Mouse (Mus musculus): Measurements from ENCODE around the gene Dzip1. TPM values are rescaled to one million over a fixed set of nuclear protein-coding genes. Genes with fewer than 3 reads are reported as not detected.
A peak's percentile ranks its signal among the peaks of the same experiment; 100 is the strongest.

The Dzip1 gene
- polyA plus RNA-seq, 1 experiment from 2014 or later: 94.5 TPM

- H3K4me2 ChIP-seq (ENCODE audit: low read length): no peak overlapping the region
- 95% methylated on average over 4 of the region's 4 CpGs for WGBS
- H3K36me3 ChIP-seq (ENCODE audit: control insufficient read depth, insufficient read depth, low read length): peaks cover 63% of the 10 kb centered on the region
- no peak for ATAC-seq (ENCODE audit: low FRiP score, low TSS enrichment)
- no peak for DNase-seq
- no peaks in the 10 kb centered on the region for H3K9me3 ChIP-seq (ENCODE audit: control insufficient read depth, low read length)
- no peaks in the 10 kb centered on the region for H3K4me1 ChIP-seq (ENCODE audit: control insufficient read depth, insufficient read depth, low read length)
- H3K4me3 ChIP-seq (replicated peaks; ENCODE audit: low read depth, low read length): no peak overlapping the region
- no peak overlapping the region for H3K27ac ChIP-seq (replicated peaks; ENCODE audit: low read depth, low read length)
- H3K27me3 ChIP-seq (ENCODE audit: control insufficient read depth, insufficient read depth, low read length): no peaks in the 10 kb centered on the region
- no peak overlapping the region for H3K9ac ChIP-seq (replicated peaks; ENCODE audit: low read length)
These were observed 51.1 kb downstream of the Dzip1 start for GRCm38 (mm10) chr14:118874126-118874525.

DNA sequence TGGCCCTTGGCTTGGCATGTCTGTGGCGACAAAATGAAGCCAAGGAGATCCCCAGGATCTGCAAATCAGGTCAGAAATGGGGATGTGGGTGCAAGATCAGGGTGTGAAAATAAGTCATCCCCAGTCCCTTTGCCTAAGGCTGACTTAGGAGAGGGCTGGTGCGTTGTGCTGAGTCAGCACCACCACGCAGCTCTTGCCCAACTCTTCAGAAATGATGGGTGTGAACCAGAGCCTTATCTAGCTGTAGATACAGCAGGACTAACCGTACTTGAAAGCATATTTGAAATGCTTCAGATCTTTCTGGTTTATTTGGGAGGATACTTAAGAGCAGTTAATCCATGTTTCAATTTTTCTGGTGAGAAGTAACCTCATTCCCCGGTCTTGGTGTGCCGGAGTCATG is 55.5 kb downstream of the Dzip1 start:
- no peaks in the 10 kb centered on the region for H3K4me1 ChIP-seq (ENCODE audit: control insufficient read depth, insufficient read depth, low read length)
- no peaks in the 10 kb centered on the region for H3K27me3 ChIP-seq (ENCODE audit: control insufficient read depth, insufficient read depth, low read length)
- DNase-seq (no peak), ATAC-seq (ENCODE audit: low FRiP score, low TSS enrichment) (no peak)
- WGBS: 94% methylated on average over 6 of the region's 6 CpGs
- H3K36me3 ChIP-seq (ENCODE audit: control insufficient read depth, insufficient read depth, low read length): peaks cover 23% of the 10 kb centered on the region
- no peak overlapping the region for H3K9ac ChIP-seq (replicated peaks; ENCODE audit: low read length)
- H3K27ac ChIP-seq (replicated peaks; ENCODE audit: low read depth, low read length): no peak overlapping the region
- no peaks in the 10 kb centered on the region for H3K9me3 ChIP-seq (ENCODE audit: control insufficient read depth, low read length)
- H3K4me2 ChIP-seq (ENCODE audit: low read length): no peak overlapping the region
- no peak overlapping the region for H3K4me3 ChIP-seq (replicated peaks; ENCODE audit: low read depth, low read length)

- Histone ChIP-seq H3K9ac (replicated peaks; ENCODE audit: low read length) (no peak overlapping the region), H3K9me3 (ENCODE audit: control insufficient read depth, low read length) (no peaks in the 10 kb centered on the region), H3K4me2 (ENCODE audit: low read length) (no peak overlapping the region), H3K4me3 (replicated peaks; ENCODE audit: low read depth, low read length) (no peak overlapping the region), H3K4me1 (ENCODE audit: control insufficient read depth, insufficient read depth, low read length) (no peaks in the 10 kb centered on the region), H3K36me3 (ENCODE audit: control insufficient read depth, insufficient read depth, low read length) (peaks cover 12% of the 10 kb centered on the region), H3K27me3 (ENCODE audit: control insufficient read depth, insufficient read depth, low read length) (no peaks in the 10 kb centered on the region), H3K27ac (replicated peaks; ENCODE audit: low read depth, low read length) (no peak overlapping the region)
- DNase-seq (peak; percentile 40), ATAC-seq (ENCODE audit: low FRiP score, low TSS enrichment) (no peak)
- 70% methylated on average over 13 of the region's 13 CpGs for WGBS
These were observed 57.0 kb downstream of the Dzip1 start for GRCm38 (mm10) chr14:118868102-118868724.

GRCm38 (mm10) chr14:118867366-118867765 is 57.9 kb downstream of the Dzip1 start:
- H3K4me1 ChIP-seq (ENCODE audit: control insufficient read depth, insufficient read depth, low read length): no peaks in the 10 kb centered on the region
- no peak for ATAC-seq (ENCODE audit: low FRiP score, low TSS enrichment)
- H3K27me3 ChIP-seq (ENCODE audit: control insufficient read depth, insufficient read depth, low read length): no peaks in the 10 kb centered on the region
- H3K9me3 ChIP-seq (ENCODE audit: control insufficient read depth, low read length): no peaks in the 10 kb centered on the region
- DNase-seq: no peak
- no peak overlapping the region for H3K4me3 ChIP-seq (replicated peaks; ENCODE audit: low read depth, low read length)
- H3K4me2 ChIP-seq (ENCODE audit: low read length): no peak overlapping the region
- WGBS: 56% methylated on average over 6 of the region's 6 CpGs
- H3K9ac ChIP-seq (replicated peaks; ENCODE audit: low read length): no peak overlapping the region
- no peak overlapping the region for H3K27ac ChIP-seq (replicated peaks; ENCODE audit: low read depth, low read length)
- H3K36me3 ChIP-seq (ENCODE audit: control insufficient read depth, insufficient read depth, low read length): peaks cover 4% of the 10 kb centered on the region

- no peak for DNase-seq
- no peak overlapping the region for H3K27ac ChIP-seq (replicated peaks; ENCODE audit: low read depth, low read length)
- H3K4me2 ChIP-seq (ENCODE audit: low read length): no peak overlapping the region
- H3K4me1 ChIP-seq (ENCODE audit: control insufficient read depth, insufficient read depth, low read length): no peaks in the 10 kb centered on the region
- no peaks in the 10 kb centered on the region for H3K9me3 ChIP-seq (ENCODE audit: control insufficient read depth, low read length)
- WGBS: 91% methylated on average over 10 of the region's 10 CpGs
- H3K36me3 ChIP-seq (ENCODE audit: control insufficient read depth, insufficient read depth, low read length): no peaks in the 10 kb centered on the region
- no peak overlapping the region for H3K9ac ChIP-seq (replicated peaks; ENCODE audit: low read length)
- no peaks in the 10 kb centered on the region for H3K27me3 ChIP-seq (ENCODE audit: control insufficient read depth, insufficient read depth, low read length)
- H3K4me3 ChIP-seq (replicated peaks; ENCODE audit: low read depth, low read length): no peak overlapping the region
- ATAC-seq (ENCODE audit: low FRiP score, low TSS enrichment): no peak
These were observed 59.0 kb downstream of the Dzip1 start for GRCm38 (mm10) chr14:118866014-118866811.

- no peaks in the 10 kb centered on the region for H3K4me1 ChIP-seq (ENCODE audit: control insufficient read depth, insufficient read depth, low read length)
- H3K27me3 ChIP-seq (ENCODE audit: control insufficient read depth, insufficient read depth, low read length): no peaks in the 10 kb centered on the region
- H3K9me3 ChIP-seq (ENCODE audit: control insufficient read depth, low read length): no peaks in the 10 kb centered on the region
- WGBS: 74% methylated on average over 4 of the region's 4 CpGs
- no peaks in the 10 kb centered on the region for H3K36me3 ChIP-seq (ENCODE audit: control insufficient read depth, insufficient read depth, low read length)
- no peak overlapping the region for H3K4me2 ChIP-seq (ENCODE audit: low read length)
- DNase-seq: no peak
- ATAC-seq (ENCODE audit: low FRiP score, low TSS enrichment): no peak
- H3K27ac ChIP-seq (replicated peaks; ENCODE audit: low read depth, low read length): no peak overlapping the region
- H3K4me3 ChIP-seq (replicated peaks; ENCODE audit: low read depth, low read length): no peak overlapping the region
- H3K9ac ChIP-seq (replicated peaks; ENCODE audit: low read length): no peak overlapping the region
These were observed 60.4 kb downstream of the Dzip1 start for GRCm38 (mm10) chr14:118864905-118865304.

DNA sequence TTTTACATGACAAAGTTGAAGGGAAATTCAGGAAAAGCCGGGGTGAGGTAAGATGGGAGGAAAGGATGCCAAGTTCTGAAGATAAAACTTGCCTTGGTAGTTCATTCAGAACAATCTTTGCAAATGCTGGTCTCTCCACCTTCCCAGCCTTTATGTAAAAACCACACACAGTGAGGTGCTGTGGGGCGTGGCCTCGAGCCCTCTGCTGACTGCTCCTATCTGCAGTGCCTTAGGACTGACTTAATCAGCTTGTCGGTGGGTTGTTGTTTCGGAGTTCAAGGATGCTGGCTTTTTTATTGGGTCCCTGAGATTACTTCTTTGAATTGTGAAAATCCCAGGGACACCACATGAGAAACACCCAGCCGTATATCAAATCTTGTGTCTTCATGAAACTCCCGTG is 63.0 kb downstream of the Dzip1 start:
- no peaks in the 10 kb centered on the region for H3K9me3 ChIP-seq (ENCODE audit: control insufficient read depth, low read length)
- WGBS: 74% methylated on average over 7 of the region's 7 CpGs

DNA sequence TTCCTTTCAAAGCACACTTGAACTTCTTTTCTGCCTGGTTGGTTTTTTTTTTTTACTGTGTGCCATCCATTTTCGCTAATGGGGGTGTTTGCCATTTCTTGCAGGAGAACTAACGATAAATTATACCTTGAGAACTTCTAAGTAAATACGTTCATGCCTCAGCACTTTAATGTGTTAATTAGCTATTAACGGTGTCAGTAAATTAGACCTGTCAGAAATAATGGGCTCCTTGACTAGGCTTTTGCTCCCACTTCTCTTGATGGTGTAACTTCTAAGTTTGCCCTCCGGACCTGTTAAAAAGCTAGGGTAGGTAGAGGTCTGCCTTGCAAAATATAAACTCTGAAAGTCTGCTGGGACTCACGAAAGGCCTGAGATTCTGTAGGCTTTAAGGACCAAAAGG is 66.9 kb downstream of the Dzip1 start:
- Histone ChIP-seq H3K9me3 (ENCODE audit: control insufficient read depth, low read length) (no peaks in the 10 kb centered on the region), H3K36me3 (ENCODE audit: control insufficient read depth, insufficient read depth, low read length) (no peaks in the 10 kb centered on the region), H3K4me1 (ENCODE audit: control insufficient read depth, insufficient read depth, low read length) (peaks cover 3% of the 10 kb centered on the region; the same call in 1 of the 2 replicates), H3K27me3 (ENCODE audit: control insufficient read depth, insufficient read depth, low read length) (peaks cover 12% of the 10 kb centered on the region; the same call in 1 of the 2 replicates), H3K4me3 (replicated peaks; ENCODE audit: low read depth, low read length) (no peak overlapping the region), H3K4me2 (ENCODE audit: low read length) (no peak overlapping the region), H3K27ac (replicated peaks; ENCODE audit: low read depth, low read length) (no peak overlapping the region), H3K9ac (replicated peaks; ENCODE audit: low read length) (no peak overlapping the region)
- ATAC-seq (ENCODE audit: low FRiP score, low TSS enrichment) (no peak), DNase-seq (no peak)
- 87% methylated on average over 6 of the region's 6 CpGs for WGBS

More for the DNA sequence above, 63.0 kb downstream of the Dzip1 start:
- Histone ChIP-seq H3K27ac (replicated peaks; ENCODE audit: low read depth, low read length) (no peak overlapping the region), H3K9ac (replicated peaks; ENCODE audit: low read length) (no peak overlapping the region), H3K4me2 (ENCODE audit: low read length) (no peak overlapping the region), H3K4me1 (ENCODE audit: control insufficient read depth, insufficient read depth, low read length) (no peaks in the 10 kb centered on the region), H3K27me3 (ENCODE audit: control insufficient read depth, insufficient read depth, low read length) (no peaks in the 10 kb centered on the region), H3K4me3 (replicated peaks; ENCODE audit: low read depth, low read length) (no peak overlapping the region), H3K36me3 (ENCODE audit: control insufficient read depth, insufficient read depth, low read length) (no peaks in the 10 kb centered on the region)
- DNase-seq (no peak), ATAC-seq (ENCODE audit: low FRiP score, low TSS enrichment) (no peak)

GRCm38 (mm10) chr14:118856563-118856962 is 68.7 kb downstream of the Dzip1 start:
- 85% methylated on average over 6 of the region's 6 CpGs for WGBS
- peaks cover 12% of the 10 kb centered on the region; the same call in 1 of the 2 replicates for H3K27me3 ChIP-seq (ENCODE audit: control insufficient read depth, insufficient read depth, low read length)
- ATAC-seq (ENCODE audit: low FRiP score, low TSS enrichment): no peak

More at GRCm38 (mm10) chr14:118856563-118856962, 68.7 kb downstream of the Dzip1 start:
- H3K9ac ChIP-seq (replicated peaks; ENCODE audit: low read length): no peak overlapping the region
- H3K9me3 ChIP-seq (ENCODE audit: control insufficient read depth, low read length): no peaks in the 10 kb centered on the region
- no peaks in the 10 kb centered on the region for H3K36me3 ChIP-seq (ENCODE audit: control insufficient read depth, insufficient read depth, low read length)
- no peak overlapping the region for H3K27ac ChIP-seq (replicated peaks; ENCODE audit: low read depth, low read length)
- no peak for DNase-seq
- H3K4me1 ChIP-seq (ENCODE audit: control insufficient read depth, insufficient read depth, low read length): peaks cover 3% of the 10 kb centered on the region; the same call in 1 of the 2 replicates
- H3K4me2 ChIP-seq (ENCODE audit: low read length): no peak overlapping the region
- H3K4me3 ChIP-seq (replicated peaks; ENCODE audit: low read depth, low read length): no peak overlapping the region

Measured in midbrain, embryonic 14.5 days (tissue).